Mouse (Mus musculus) megakaryocyte progenitor cell, adult 5-6 weeks (primary cell): ENCODE measurements around the gene Rbmxl2. TPM values are rescaled to one million over a fixed set of nuclear protein-coding genes. Genes with fewer than 3 reads are reported as not detected.

ENCODE experiments used
- ATAC-seq: replicated peaks from 2 replicates; pipeline ENCODE4 v1.8.0; 2016; ENCODE audit warnings: mild to moderate bottlenecking, moderate TSS enrichment, inconsistent platforms; ENCODE audit not compliant: poor library complexity
- total RNA-seq, 2 experiments: library from RNA; stranded (forward) in 1 of 2; stranded (reverse) in 1 of 2; fragments of 157-497, 149-512 nt in 1 of 2; fragments of 200-1000 nt in 1 of 2; gene quantifications; 2 replicates each; pipeline versions ENCODE4 v1.2.3 to v1.2.4; 2015 to 2017

Gene Rbmxl2
- not detected in 2 replicates for total RNA-seq (2015)
- not detected in 2 replicates for total RNA-seq (2017)

DNA sequence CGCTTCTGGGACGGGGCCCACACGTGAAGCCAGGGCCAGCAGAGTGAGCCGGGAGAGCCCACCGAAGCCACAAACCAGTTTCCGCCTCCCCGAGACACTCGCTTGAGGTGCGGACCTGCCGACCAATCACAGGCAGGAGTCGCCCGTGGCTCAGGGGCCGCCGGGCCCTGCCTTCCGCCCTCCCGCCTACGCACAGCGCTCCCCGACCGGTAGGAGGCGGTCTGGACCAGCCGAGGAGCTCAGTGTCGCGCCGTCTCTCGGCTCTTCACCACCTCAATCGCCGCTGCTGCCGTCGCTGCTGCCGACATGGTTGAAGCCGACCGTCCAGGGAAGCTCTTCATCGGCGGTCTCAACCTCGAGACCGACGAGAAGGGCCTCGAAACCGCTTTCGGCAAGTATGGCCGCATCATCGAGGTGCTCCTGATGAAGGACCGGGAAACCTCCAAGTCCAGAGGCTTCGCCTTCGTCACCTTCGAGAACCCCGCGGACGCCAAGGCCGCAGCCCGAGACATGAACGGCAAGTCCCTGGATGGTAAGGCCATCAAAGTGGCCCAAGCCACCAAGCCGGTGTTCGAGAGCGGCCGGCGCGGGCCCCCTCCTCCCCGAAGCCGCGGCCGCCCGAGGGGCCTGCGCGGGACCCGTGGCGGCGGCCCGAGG lies at the start of gene Rbmxl2:
Gene Rbmxl2 (plus strand): TSS at position 242 of the 657 bp plus-strand sequence.
- no peak for ATAC-seq

GRCm38 (mm10) chr7:107166690-107167089 lies 42.6 kb upstream of the Rbmxl2 start, which contains the start of gene Nlrp14:
TSS of gene Nlrp14 (plus strand) at chr7:107166990.
- no peak for ATAC-seq

GRCm38 (mm10) chr7:107180406-107180805 lies 28.8 kb upstream of the Rbmxl2 start:
- ATAC-seq, result no peak

- no peak for ATAC-seq
These were observed 7.4 kb upstream of the Rbmxl2 start for GRCm38 (mm10) chr7:107201817-107202216.

GRCm38 (mm10) chr7:107207843-107208242 lies 1.4 kb upstream of the Rbmxl2 start:
- ATAC-seq, result no peak

DNA sequence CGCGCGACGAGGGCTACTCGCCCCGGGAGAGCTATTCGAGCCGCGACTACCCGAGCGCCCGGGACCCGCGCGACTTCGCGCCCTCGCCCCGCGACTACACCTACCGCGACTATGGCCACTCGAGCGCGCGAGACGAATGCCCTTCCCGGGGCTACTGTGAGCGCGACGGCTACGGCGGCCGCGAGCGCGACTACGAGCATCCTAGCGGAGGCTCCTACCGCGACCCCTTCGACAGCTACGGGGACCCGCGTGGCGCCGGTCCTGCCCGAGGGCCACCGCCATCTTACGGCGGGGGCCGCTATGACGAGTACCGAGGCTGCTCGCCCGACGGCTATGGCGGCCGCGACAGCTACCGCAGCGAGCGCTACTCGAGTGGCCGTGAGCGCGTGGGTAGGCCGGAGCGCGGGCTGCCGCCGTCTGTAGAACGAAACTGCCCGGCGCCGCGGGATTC lies 906 bp downstream of the Rbmxl2 start:
- 0 out of 2 replicates have a peak, but pooled peaks have one; percentile 26 for ATAC-seq

DNA sequence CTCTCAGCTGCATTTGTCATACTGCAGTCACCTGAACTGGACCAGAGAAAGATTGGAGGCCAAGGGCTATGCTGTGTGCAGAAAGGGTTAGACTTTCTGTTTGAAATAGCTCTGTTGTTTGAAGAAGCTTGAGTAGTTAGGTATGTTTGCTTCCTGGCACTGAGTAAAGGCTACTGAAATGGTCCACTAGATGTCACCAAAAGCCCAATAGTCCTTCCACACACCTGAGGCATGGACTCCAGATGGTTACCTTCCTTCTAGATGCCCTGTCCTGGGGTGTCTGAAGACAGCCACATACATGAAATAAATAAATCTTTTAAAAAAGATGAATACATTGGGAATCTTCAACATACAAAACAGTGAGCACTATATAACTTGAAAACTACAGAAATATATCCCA lies 6.5 kb downstream of the Rbmxl2 start:
- 0 out of 2 replicates have a peak, but pooled peaks have one; percentile 42 for ATAC-seq

- ATAC-seq, result no peak
These were observed 7.6 kb downstream of the Rbmxl2 start for GRCm38 (mm10) chr7:107216845-107217244.

GRCm38 (mm10) chr7:107236854-107237253 lies 27.6 kb downstream of the Rbmxl2 start:
- no peak for ATAC-seq

DNA sequence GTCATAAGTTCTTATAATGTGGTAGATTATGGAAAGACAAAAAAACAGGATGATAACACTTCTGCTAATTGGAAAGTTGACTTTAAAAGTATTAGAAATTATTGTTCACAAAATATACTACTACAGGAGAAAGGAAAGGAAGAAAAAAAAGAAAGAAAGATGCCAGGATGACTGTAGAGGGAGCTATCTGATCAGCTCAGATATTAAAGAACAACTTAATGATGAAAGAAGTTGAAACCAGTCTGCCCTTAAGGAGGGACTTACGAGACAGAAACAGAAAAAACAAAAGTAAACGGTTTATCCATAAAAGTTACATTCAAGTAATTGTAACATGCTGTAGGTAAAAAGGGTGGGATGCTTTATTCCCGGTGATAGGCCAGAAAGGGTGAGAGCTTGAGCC lies 28.3 kb downstream of the Rbmxl2 start:
- no peak for ATAC-seq

DNA sequence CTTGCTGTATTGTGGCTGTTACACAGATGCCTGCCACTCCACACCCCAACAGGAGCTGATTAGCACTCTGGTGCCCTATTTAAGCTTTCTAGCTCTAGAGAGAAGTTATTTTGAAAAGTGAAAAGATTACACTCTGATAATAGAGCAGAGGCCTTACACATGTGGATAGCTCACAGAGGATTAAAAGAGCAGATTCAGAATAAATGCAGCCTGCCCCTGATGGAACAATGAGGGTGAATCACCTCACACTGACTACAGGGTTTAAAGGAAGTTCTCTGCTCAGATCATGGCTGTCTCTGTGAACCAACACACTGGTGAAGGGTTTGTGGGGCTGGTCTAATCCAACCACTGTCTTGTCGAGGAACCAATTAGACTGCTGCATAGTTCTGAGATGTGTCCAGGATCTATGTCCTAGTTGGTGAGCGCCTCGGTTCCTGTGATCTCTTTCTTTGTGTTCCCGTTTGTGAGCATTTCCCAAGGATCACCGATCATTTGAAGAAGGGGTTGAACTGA lies 32.2 kb downstream of the Rbmxl2 start:
- no peak for ATAC-seq

DNA sequence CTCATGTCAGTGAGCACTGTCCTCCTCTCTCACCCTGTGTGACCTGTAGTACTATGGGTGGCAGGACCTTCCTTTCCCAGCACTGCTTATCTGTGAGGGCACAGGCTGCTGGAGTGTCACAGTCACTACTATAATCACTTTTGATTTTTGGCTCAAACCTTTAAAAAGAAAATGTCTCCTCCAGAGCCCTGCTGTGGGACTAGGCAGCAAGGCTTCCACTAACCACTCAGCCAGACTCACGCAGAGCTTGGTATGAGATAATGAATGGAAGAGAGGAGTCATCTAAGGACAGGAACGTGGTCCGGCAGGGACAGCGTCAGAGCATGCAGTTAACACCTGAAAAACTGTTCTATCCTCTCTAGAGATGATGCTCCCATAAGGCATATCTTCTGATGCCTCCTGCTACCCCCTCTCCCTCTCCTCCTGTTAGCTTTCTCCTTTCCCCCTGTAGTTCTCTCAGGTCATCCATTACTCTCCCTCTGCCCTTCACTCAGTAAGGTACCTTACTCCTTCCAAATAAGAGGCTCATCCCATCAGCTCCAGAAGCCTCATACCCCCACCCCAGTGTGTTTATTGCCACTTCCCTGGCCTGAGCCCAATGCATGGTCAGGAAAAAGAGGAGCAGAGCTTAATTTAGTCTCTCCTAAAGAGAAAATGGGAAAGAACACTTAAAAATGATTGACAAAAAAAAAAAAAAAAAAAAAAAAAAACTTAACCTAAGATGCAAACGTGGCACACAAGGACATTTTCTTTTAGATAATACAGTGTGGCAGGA lies 41.2 kb downstream of the Rbmxl2 start:
- ATAC-seq, result no peak

DNA sequence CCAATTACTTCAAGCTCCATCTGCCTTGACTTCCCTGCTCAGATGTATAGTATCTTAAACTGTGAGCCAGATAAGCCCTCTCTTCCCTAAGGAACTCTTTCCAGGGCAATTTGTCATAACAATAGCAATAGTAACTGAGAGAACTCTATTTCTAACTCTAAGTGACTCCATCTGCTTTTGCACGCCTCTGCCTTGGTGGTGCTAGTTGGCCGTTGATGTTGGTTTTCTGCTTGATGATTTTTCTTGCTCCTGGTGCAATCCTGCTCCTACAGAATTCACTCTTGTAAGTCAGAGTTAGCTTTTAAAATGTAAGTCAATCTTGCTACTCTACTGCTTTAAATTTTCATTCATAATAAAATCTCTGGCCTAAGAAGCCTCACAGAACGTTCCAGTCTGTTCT lies 44.1 kb downstream of the Rbmxl2 start:
- no peak for ATAC-seq

- ATAC-seq, result no peak
These were observed 50.7 kb downstream of the Rbmxl2 start for GRCm38 (mm10) chr7:107259936-107260335.

Other genes starting within 250 kb of the Rbmxl2 start
- not detected in 2 replicates for gene Olfr6, start 245.5 kb upstream of the Rbmxl2 start, total RNA-seq (2015)
- not detected in 2 replicates for gene Olfr6, start 245.5 kb upstream of the Rbmxl2 start, total RNA-seq (2017)
- gene Olfr711, start 234.0 kb upstream of the Rbmxl2 start, total RNA-seq (2015), result not detected in 2 replicates
- gene Olfr711, start 234.0 kb upstream of the Rbmxl2 start, total RNA-seq (2017), result not detected in 2 replicates
- gene Olfr2, start 203.4 kb upstream of the Rbmxl2 start, total RNA-seq (2015), result not detected in 2 replicates
- gene Olfr2, start 203.4 kb upstream of the Rbmxl2 start, total RNA-seq (2017), result not detected in 2 replicates
- gene Olfr713, start 178.3 kb upstream of the Rbmxl2 start, total RNA-seq (2015), result not detected in 2 replicates
- gene Olfr713, start 178.3 kb upstream of the Rbmxl2 start, total RNA-seq (2017), result not detected in 2 replicates
- not detected in 2 replicates for gene Olfr714, start 138.5 kb upstream of the Rbmxl2 start, total RNA-seq (2015)
- not detected in 2 replicates for gene Olfr714, start 138.5 kb upstream of the Rbmxl2 start, total RNA-seq (2017)
- not detected in 2 replicates for gene Olfr17, start 116.2 kb upstream of the Rbmxl2 start, total RNA-seq (2015)
- not detected in 2 replicates for gene Olfr17, start 116.2 kb upstream of the Rbmxl2 start, total RNA-seq (2017)
- gene Olfr715b, start 99.1 kb upstream of the Rbmxl2 start, total RNA-seq (2015), result not detected in 2 replicates
- not detected in 2 replicates for gene Olfr715b, start 99.1 kb upstream of the Rbmxl2 start, total RNA-seq (2017)
- not detected in 2 replicates for gene Olfr715, start 78.4 kb upstream of the Rbmxl2 start, total RNA-seq (2015)
- not detected in 2 replicates for gene Olfr715, start 78.4 kb upstream of the Rbmxl2 start, total RNA-seq (2017)
- not detected in 2 replicates for gene Olfr716, start 71.1 kb upstream of the Rbmxl2 start, total RNA-seq (2015)
- gene Olfr716, start 71.1 kb upstream of the Rbmxl2 start, total RNA-seq (2017), result not detected in 2 replicates
- not detected in 2 replicates for gene Nlrp14, start 42.5 kb upstream of the Rbmxl2 start, total RNA-seq (2015)
- not detected in 2 replicates for gene Nlrp14, start 42.5 kb upstream of the Rbmxl2 start, total RNA-seq (2017)
- 0.05 TPM in 1 of 2 replicates, not detected in the other for gene Syt9, start 161.3 kb downstream of the Rbmxl2 start, total RNA-seq (2015)
- gene Syt9, start 161.3 kb downstream of the Rbmxl2 start, total RNA-seq (2017), result 0.07 TPM in 1 of 2 replicates, not detected in the other